Mouse (Mus musculus) activated CD4-positive, CD25-positive, alpha-beta regulatory T cell, adult 4 months (primary cell): ENCODE data around the gene Fnbp1. TPM values are rescaled to one million over a fixed set of nuclear protein-coding genes. Genes with fewer than 3 reads are reported as not detected.
A peak's percentile ranks its signal among the peaks of the same experiment; 100 is the strongest.

Experiments
- ATAC-seq: one replicate; pipeline ENCODE4 v1.8.0; 2017
- polyA plus RNA-seq, 2 experiments: library from polyadenylated mRNA; unstranded; fragments of 100-300 nt; shearing (Covaris generic); gene quantifications; one replicate each; pipeline ENCODE4 v1.2.1; 2017

Gene Fnbp1
- polyA plus RNA-seq, 2 experiments from 2014 or later = 99.6 to 101 TPM

GRCm38 (mm10) chr2:31123493-31123892, 18.3 kb downstream of the Fnbp1 start:
- ATAC-seq = no peak

GRCm38 (mm10) chr2:31122806-31123205, 19.0 kb downstream of the Fnbp1 start:
- no peak for ATAC-seq

- ATAC-seq = no peak
Measured at GRCm38 (mm10) chr2:31121131-31121693, 20.6 kb downstream of the Fnbp1 start.

GRCm38 (mm10) chr2:31119795-31120194, 22.0 kb downstream of the Fnbp1 start:
- ATAC-seq = no peak

GRCm38 (mm10) chr2:31118639-31119380, 23.0 kb downstream of the Fnbp1 start:
- peak; percentile 25 for ATAC-seq

GRCm38 (mm10) chr2:31118211-31118610, 23.6 kb downstream of the Fnbp1 start:
- no peak for ATAC-seq

- peak; percentile 86 for ATAC-seq
Measured at GRCm38 (mm10) chr2:31115943-31116731, 25.7 kb downstream of the Fnbp1 start.

GRCm38 (mm10) chr2:31115091-31115942, 26.5 kb downstream of the Fnbp1 start:
- peak; percentile 27 for ATAC-seq

- ATAC-seq = no peak
Measured at GRCm38 (mm10) chr2:31114205-31114604, 27.6 kb downstream of the Fnbp1 start.

- ATAC-seq = no peak
Measured at GRCm38 (mm10) chr2:31111685-31112084, 30.1 kb downstream of the Fnbp1 start.

GRCm38 (mm10) chr2:31109960-31110548, 31.8 kb downstream of the Fnbp1 start:
- ATAC-seq = no peak

GRCm38 (mm10) chr2:31108186-31108585, 33.6 kb downstream of the Fnbp1 start:
- peak; percentile 83 for ATAC-seq

GRCm38 (mm10) chr2:31106621-31107320, 35.0 kb downstream of the Fnbp1 start:
- no peak for ATAC-seq

GRCm38 (mm10) chr2:31106004-31106403, 35.8 kb downstream of the Fnbp1 start:
- no peak for ATAC-seq

- no peak for ATAC-seq
Measured at GRCm38 (mm10) chr2:31105279-31105678, 36.5 kb downstream of the Fnbp1 start.

- ATAC-seq = no peak
Measured at GRCm38 (mm10) chr2:31103321-31103720, 38.5 kb downstream of the Fnbp1 start.

GRCm38 (mm10) chr2:31101285-31101684, 40.5 kb downstream of the Fnbp1 start:
- no peak for ATAC-seq

GRCm38 (mm10) chr2:31099079-31099478, 42.7 kb downstream of the Fnbp1 start:
- ATAC-seq = no peak

GRCm38 (mm10) chr2:31098616-31099015, 43.2 kb downstream of the Fnbp1 start:
- ATAC-seq = no peak

- no peak for ATAC-seq
Measured at GRCm38 (mm10) chr2:31097276-31097675, 44.5 kb downstream of the Fnbp1 start.

GRCm38 (mm10) chr2:31096119-31096518, 45.7 kb downstream of the Fnbp1 start:
- no peak for ATAC-seq

- no peak for ATAC-seq
Measured at GRCm38 (mm10) chr2:31094565-31094964, 47.2 kb downstream of the Fnbp1 start.
